In genomic region chr10:83681334-83681733, GRCm38 (mm10) we compare ENCODE assay signal across 25 mouse cellular contexts. TPM values are rescaled to one million over a fixed set of nuclear protein-coding genes. Genes with fewer than 3 reads are reported as not detected.
DNase-seq lines count a peak whose midpoint lies in the region; ATAC-seq and TF ChIP-seq lines count a peak whose summit lies in the region.
"Had no signal": no experiment of that assay in that cellular context is flagged by ENCODE, and none has a peak within 500 bp of the region (broad histone marks: within the 10 kb centered on the region; RNA-seq: fewer than 3 reads in every experiment).

No protein-coding gene starts in this region.

- H3K4me3 ChIP-seq in forebrain, postnatal 0 days (ENCODE audit: low read depth, low read length): no peak overlapping the region
- H3K4me3 ChIP-seq in forebrain, embryonic 14.5 days (ENCODE audit: low read depth, low read length): no peak overlapping the region
- H3K4me3 ChIP-seq in layer of hippocampus, adult 2 months: no peak overlapping the region
- H3K4me3 ChIP-seq in midbrain, embryonic 15.5 days: no peak overlapping the region
- no peak overlapping the region for H3K4me3 ChIP-seq in midbrain, embryonic 10.5 days
- H3K4me3 ChIP-seq: embryonic facial prominence, embryonic 13.5 days; forebrain, embryonic 12.5 days; gastrocnemius, adult 2 months; heart, embryonic 15.5 days; hindbrain, embryonic 12.5 days had no signal

- H3K9ac ChIP-seq in forebrain, postnatal 0 days: no peak overlapping the region
- no peak overlapping the region for H3K9ac ChIP-seq in forebrain, embryonic 14.5 days (ENCODE audit: low read length)
- no peak overlapping the region for H3K9ac ChIP-seq in midbrain, embryonic 15.5 days
- H3K9ac ChIP-seq: embryonic facial prominence, embryonic 13.5 days; forebrain, embryonic 12.5 days; heart, embryonic 15.5 days; hindbrain, embryonic 12.5 days had no signal

- H3K27me3 ChIP-seq in forebrain, postnatal 0 days (ENCODE audit: insufficient read depth, low read length): no peaks in the 10 kb centered on the region
- H3K27me3 ChIP-seq in forebrain, embryonic 14.5 days (replicated peaks; ENCODE audit: control insufficient read depth, insufficient read depth, low read length): no peaks in the 10 kb centered on the region
- H3K27me3 ChIP-seq in midbrain, embryonic 15.5 days (replicated peaks): no peaks in the 10 kb centered on the region
- no peaks in the 10 kb centered on the region for H3K27me3 ChIP-seq in midbrain, embryonic 10.5 days (ENCODE audit: low read depth, poor library complexity, severe bottlenecking)
- H3K27me3 ChIP-seq: embryonic facial prominence, embryonic 13.5 days; forebrain, embryonic 12.5 days; heart, embryonic 15.5 days; hindbrain, embryonic 12.5 days had no signal

- peak; percentile 53 for ATAC-seq in forebrain, postnatal 0 days
- ATAC-seq in forebrain, embryonic 14.5 days: no peak
- ATAC-seq in midbrain, embryonic 15.5 days (replicated peaks): peak; percentile 72; the same call in 1 of the 2 replicates
- ATAC-seq: CD4-positive, CD25-positive, alpha-beta regulatory T cell, adult 4 months; hindbrain, embryonic 16.5 days had no signal

- no peaks in the 10 kb centered on the region for H3K9me3 ChIP-seq in forebrain, postnatal 0 days (ENCODE audit: low read length)
- H3K9me3 ChIP-seq in forebrain, embryonic 14.5 days (replicated peaks; ENCODE audit: control insufficient read depth, low read length): no peaks in the 10 kb centered on the region
- H3K9me3 ChIP-seq in midbrain, embryonic 15.5 days: no peaks in the 10 kb centered on the region
- H3K9me3 ChIP-seq in midbrain, embryonic 10.5 days (replicated peaks): no peaks in the 10 kb centered on the region
- H3K9me3 ChIP-seq: embryonic facial prominence, embryonic 13.5 days; forebrain, embryonic 12.5 days; G1E; heart, embryonic 15.5 days; hindbrain, embryonic 12.5 days had no signal

- TF ChIP-seq CTCF in forebrain, postnatal 0 days (IDR thresholded peaks at IDR 0.05; ENCODE audit: low read depth): no peak
- TF ChIP-seq CTCF in layer of hippocampus, adult 2 months (conservative IDR thresholded peaks at IDR 0.05): no peak

- no peak overlapping the region for H3K27ac ChIP-seq in forebrain, postnatal 0 days (ENCODE audit: low read depth, low read length)
- H3K27ac ChIP-seq in forebrain, embryonic 14.5 days (ENCODE audit: low read depth, low read length): no peak overlapping the region
- H3K27ac ChIP-seq in layer of hippocampus, adult 2 months: no peak overlapping the region
- no peak overlapping the region for H3K27ac ChIP-seq in midbrain, embryonic 15.5 days
- no peak overlapping the region for H3K27ac ChIP-seq in midbrain, embryonic 10.5 days (replicated peaks)
- H3K27ac ChIP-seq: embryonic facial prominence, embryonic 13.5 days; forebrain, embryonic 12.5 days; gastrocnemius, adult 2 months; heart, embryonic 15.5 days; hindbrain, embryonic 12.5 days had no signal

- no peaks in the 10 kb centered on the region for H3K4me1 ChIP-seq in forebrain, postnatal 0 days (ENCODE audit: insufficient read depth)
- no peaks in the 10 kb centered on the region for H3K4me1 ChIP-seq in forebrain, embryonic 14.5 days (ENCODE audit: control insufficient read depth, insufficient read depth, low read length)
- H3K4me1 ChIP-seq in midbrain, embryonic 15.5 days: no peaks in the 10 kb centered on the region
- no peaks in the 10 kb centered on the region for H3K4me1 ChIP-seq in midbrain, embryonic 10.5 days
- H3K4me1 ChIP-seq: embryonic facial prominence, embryonic 13.5 days; forebrain, embryonic 12.5 days; heart, embryonic 15.5 days; hindbrain, embryonic 12.5 days had no signal

- 75% methylated on average over 12 of the region's 12 CpGs for WGBS in forebrain, postnatal 0 days
- 89% methylated on average over 12 of the region's 12 CpGs for WGBS in forebrain, embryonic 14.5 days
- 56% methylated on average over 12 of the region's 12 CpGs for WGBS in midbrain, embryonic 15.5 days
- 88% methylated on average over 12 of the region's 12 CpGs for WGBS in midbrain, embryonic 10.5 days

- no peaks in the 10 kb centered on the region for H3K36me3 ChIP-seq in forebrain, postnatal 0 days (ENCODE audit: insufficient read depth)
- H3K36me3 ChIP-seq in forebrain, embryonic 14.5 days (ENCODE audit: control insufficient read depth, insufficient read depth, low read length): no peaks in the 10 kb centered on the region
- no peaks in the 10 kb centered on the region for H3K36me3 ChIP-seq in midbrain, embryonic 15.5 days (replicated peaks)
- no peaks in the 10 kb centered on the region for H3K36me3 ChIP-seq in midbrain, embryonic 10.5 days
- H3K36me3 ChIP-seq: embryonic facial prominence, embryonic 13.5 days; forebrain, embryonic 12.5 days; G1E; heart, embryonic 15.5 days; hindbrain, embryonic 12.5 days had no signal

- no peak for DNase-seq in forebrain, postnatal 0 days
- no peak for DNase-seq in forebrain, embryonic 14.5 days (ENCODE audit: low spot score)
- DNase-seq in layer of hippocampus, adult 2 months (ENCODE audit: low spot score in 2 of 2): peak; percentile 17 to 18
- DNase-seq in layer of hippocampus, adult 9-11 months: no peak
- no peak for DNase-seq in midbrain, embryonic 10.5 days (ENCODE audit: low spot score)
- no peak for DNase-seq in embryo, embryonic 9.5 days (ENCODE audit: extremely low spot score)
- DNase-seq: adrenal gland, adult 8-10 months; adrenal gland, postnatal 36 days; B cell, adult 2 months; cerebellum, adult 11 months; cerebellum, adult 8-10 months; cerebellum, postnatal 14 days; gastrocnemius, adult 2 months; gastrocnemius, postnatal 36 days; heart, adult 18-20 months; heart, postnatal 36 days had no signal

- no peak overlapping the region for H3K4me2 ChIP-seq in forebrain, postnatal 0 days (ENCODE audit: low read depth)
- H3K4me2 ChIP-seq in forebrain, embryonic 14.5 days (ENCODE audit: low read length): no peak overlapping the region
- no peak overlapping the region for H3K4me2 ChIP-seq in midbrain, embryonic 15.5 days
- H3K4me2 ChIP-seq: embryonic facial prominence, embryonic 13.5 days; forebrain, embryonic 12.5 days; heart, embryonic 11.5 days; heart, embryonic 15.5 days; hindbrain, embryonic 12.5 days had no signal

RNA-seq across cellular contexts. Expression of gene Appl2, which starts 32.8 kb away (rescaled TPM):
- 38.2 and 38.5 TPM in 2 replicates for total RNA-seq in forebrain, postnatal 0 days (2014; rRNA removed)
- 17.4 and 26.1 TPM in 2 replicates for polyA plus RNA-seq in forebrain, postnatal 0 days (2015; fragmentation: Nextera tagmentation; extraction: Ambion mirVana)
- polyA plus RNA-seq in forebrain, embryonic 14.5 days (2014; fragmentation: Nextera tagmentation; extraction: Ambion mirVana): 20.2 and 23.2 TPM in 2 replicates
- total RNA-seq in layer of hippocampus, adult 2 months (2021): 10 to 100 TPM; 81.1 to 95.5 TPM
- polyA plus RNA-seq in midbrain, embryonic 15.5 days (2015; fragmentation: Nextera tagmentation; extraction: Ambion mirVana): 54.1 and 59.6 TPM in 2 replicates
- polyA plus RNA-seq in midbrain, embryonic 10.5 days (2016; fragmentation: Nextera tagmentation; extraction: Ambion mirVana): 30.8 and 37.0 TPM in 2 replicates

RNA-seq across cellular contexts. Expression of gene 1500009L16Rik, which starts 41.3 kb away (rescaled TPM):
- total RNA-seq in forebrain, postnatal 0 days (2014; rRNA removed): 44.4 and 47.1 TPM in 2 replicates
- 96.9 and 98.6 TPM in 2 replicates for polyA plus RNA-seq in forebrain, postnatal 0 days (2015; fragmentation: Nextera tagmentation; extraction: Ambion mirVana)
- 54.0 and 61.5 TPM in 2 replicates for polyA plus RNA-seq in forebrain, embryonic 14.5 days (2014; fragmentation: Nextera tagmentation; extraction: Ambion mirVana)
- 10 to 100 TPM; 14.5 to 15.8 TPM for total RNA-seq in layer of hippocampus, adult 2 months (2021)
- polyA plus RNA-seq in midbrain, embryonic 15.5 days (2015; fragmentation: Nextera tagmentation; extraction: Ambion mirVana): 79.6 and 83.2 TPM in 2 replicates
- 44.2 and 49.4 TPM in 2 replicates for polyA plus RNA-seq in midbrain, embryonic 10.5 days (2016; fragmentation: Nextera tagmentation; extraction: Ambion mirVana)
- polyA plus RNA-seq: G1E had no signal

Comparison
In these comparisons a context has a peak if more than half of its experiments do, and no peak if none do; other contexts are left out.
1. DNase-seq: peak in layer of hippocampus, adult 2 months (2 of 2); none in forebrain, postnatal 0 days (single experiment), forebrain, embryonic 14.5 days (single experiment), layer of hippocampus, adult 9-11 months (single experiment), midbrain, embryonic 10.5 days (single experiment) and embryo, embryonic 9.5 days (single experiment).